Mouse (Mus musculus): ENCODE measurements at regions not wholly inside any gene's neighbourhood (a gene's known extent, or its start where the extent isn't known, plus 50 kb on each side); places are given as distances from the start of the nearest gene placed in this dataset.

- WGBS: 94% methylated on average over 12 of the region's 12 CpGs
- Histone ChIP-seq H3K4me2 (ENCODE audit: low read depth, low read length) (no peak overlapping the region), H3K4me1 (ENCODE audit: control insufficient read depth, insufficient read depth, low read length) (no peaks in the 10 kb centered on the region), H3K27me3 (replicated peaks; ENCODE audit: control insufficient read depth, insufficient read depth, low read length) (no peaks in the 10 kb centered on the region), H3K4me3 (ENCODE audit: low read depth, low read length) (no peak overlapping the region), H3K27ac (replicated peaks; ENCODE audit: low read depth, low read length) (no peak overlapping the region), H3K36me3 (ENCODE audit: control insufficient read depth, insufficient read depth, low read length) (no peaks in the 10 kb centered on the region), H3K9me3 (ENCODE audit: control insufficient read depth, low read length) (no peaks in the 10 kb centered on the region), H3K9ac (ENCODE audit: low read depth, low read length) (no peak overlapping the region)
- DNase-seq (ENCODE audit: low spot score) (no peak), ATAC-seq (ENCODE audit: low read depth) (no peak)
Observed at GRCm38 (mm10) chr19:60344911-60345310, 118.4 kb upstream of the Fam204a start.

- no peaks in the 10 kb centered on the region for H3K27me3 ChIP-seq (replicated peaks; ENCODE audit: control insufficient read depth, insufficient read depth, low read length)
- no peaks in the 10 kb centered on the region for H3K36me3 ChIP-seq (ENCODE audit: control insufficient read depth, insufficient read depth, low read length)
- no peak overlapping the region for H3K4me3 ChIP-seq (ENCODE audit: low read depth, low read length)
- WGBS: 9% methylated on average over 3 of the region's 3 CpGs
- ATAC-seq (ENCODE audit: low read depth) (peak; percentile 72; the same call in 1 of the 2 replicates), DNase-seq (ENCODE audit: low spot score) (peak; percentile 79)
- no peak overlapping the region for H3K9ac ChIP-seq (ENCODE audit: low read depth, low read length)
- H3K9me3 ChIP-seq (ENCODE audit: control insufficient read depth, low read length): no peaks in the 10 kb centered on the region
- no peaks in the 10 kb centered on the region for H3K4me1 ChIP-seq (ENCODE audit: control insufficient read depth, insufficient read depth, low read length)
- no peak overlapping the region for H3K4me2 ChIP-seq (ENCODE audit: low read depth, low read length)
- no peak overlapping the region for H3K27ac ChIP-seq (replicated peaks; ENCODE audit: low read depth, low read length)
Observed at GRCm38 (mm10) chr19:60341485-60341884, 115.0 kb upstream of the Fam204a start.

GRCm38 (mm10) chr19:60340234-60340633, 113.7 kb upstream of the Fam204a start:
- Histone ChIP-seq H3K4me2 (ENCODE audit: low read depth, low read length) (no peak overlapping the region), H3K27ac (replicated peaks; ENCODE audit: low read depth, low read length) (no peak overlapping the region), H3K4me3 (ENCODE audit: low read depth, low read length) (no peak overlapping the region), H3K27me3 (replicated peaks; ENCODE audit: control insufficient read depth, insufficient read depth, low read length) (no peaks in the 10 kb centered on the region), H3K36me3 (ENCODE audit: control insufficient read depth, insufficient read depth, low read length) (no peaks in the 10 kb centered on the region), H3K9me3 (ENCODE audit: control insufficient read depth, low read length) (no peaks in the 10 kb centered on the region), H3K9ac (ENCODE audit: low read depth, low read length) (no peak overlapping the region), H3K4me1 (ENCODE audit: control insufficient read depth, insufficient read depth, low read length) (no peaks in the 10 kb centered on the region)
- DNase-seq (ENCODE audit: low spot score) (no peak), ATAC-seq (ENCODE audit: low read depth) (no peak)
- 80% methylated on average over 6 of the region's 6 CpGs for WGBS

- H3K9ac ChIP-seq (ENCODE audit: low read depth, low read length): no peak overlapping the region
- WGBS: 52% methylated on average over 7 of the region's 7 CpGs
- H3K27me3 ChIP-seq (replicated peaks; ENCODE audit: control insufficient read depth, insufficient read depth, low read length): no peaks in the 10 kb centered on the region
- H3K36me3 ChIP-seq (ENCODE audit: control insufficient read depth, insufficient read depth, low read length): no peaks in the 10 kb centered on the region
- DNase-seq (ENCODE audit: low spot score): no peak
- H3K4me3 ChIP-seq (ENCODE audit: low read depth, low read length): no peak overlapping the region
- no peaks in the 10 kb centered on the region for H3K4me1 ChIP-seq (ENCODE audit: control insufficient read depth, insufficient read depth, low read length)
- no peak overlapping the region for H3K4me2 ChIP-seq (ENCODE audit: low read depth, low read length)
- H3K27ac ChIP-seq (replicated peaks; ENCODE audit: low read depth, low read length): no peak overlapping the region
- H3K9me3 ChIP-seq (ENCODE audit: control insufficient read depth, low read length): no peaks in the 10 kb centered on the region
- ATAC-seq (ENCODE audit: low read depth): no peak
Observed at GRCm38 (mm10) chr19:60334521-60334920, 108.0 kb upstream of the Fam204a start.

- H3K9me3 ChIP-seq (ENCODE audit: control insufficient read depth, low read length): no peaks in the 10 kb centered on the region
- 0 out of 2 replicates have a peak, but pooled peaks cover 7% of the 10 kb centered on the region for H3K4me1 ChIP-seq (ENCODE audit: control insufficient read depth, insufficient read depth, low read length)
- H3K36me3 ChIP-seq (ENCODE audit: control insufficient read depth, insufficient read depth, low read length): no peaks in the 10 kb centered on the region
- DNase-seq (ENCODE audit: low spot score): no peak
- H3K9ac ChIP-seq (ENCODE audit: low read depth, low read length): no peak overlapping the region
- no peaks in the 10 kb centered on the region for H3K27me3 ChIP-seq (replicated peaks; ENCODE audit: control insufficient read depth, insufficient read depth, low read length)
- no peak overlapping the region for H3K27ac ChIP-seq (replicated peaks; ENCODE audit: low read depth, low read length)
- H3K4me3 ChIP-seq (ENCODE audit: low read depth, low read length): no peak overlapping the region
- no peak for ATAC-seq (ENCODE audit: low read depth)
- no peak overlapping the region for H3K4me2 ChIP-seq (ENCODE audit: low read depth, low read length)
- 36% methylated on average over 3 of the region's 3 CpGs for WGBS
Observed at GRCm38 (mm10) chr19:60328295-60328694, 101.8 kb upstream of the Fam204a start.

- H3K9me3 ChIP-seq (ENCODE audit: control insufficient read depth, low read length): no peaks in the 10 kb centered on the region
- no peak overlapping the region for H3K4me2 ChIP-seq (ENCODE audit: low read depth, low read length)
- H3K4me3 ChIP-seq (ENCODE audit: low read depth, low read length): no peak overlapping the region
- DNase-seq (ENCODE audit: low spot score) (no peak), ATAC-seq (ENCODE audit: low read depth) (no peak)
- H3K27ac ChIP-seq (replicated peaks; ENCODE audit: low read depth, low read length): no peak overlapping the region
- no peaks in the 10 kb centered on the region for H3K36me3 ChIP-seq (ENCODE audit: control insufficient read depth, insufficient read depth, low read length)
- no peak overlapping the region for H3K9ac ChIP-seq (ENCODE audit: low read depth, low read length)
- H3K27me3 ChIP-seq (replicated peaks; ENCODE audit: control insufficient read depth, insufficient read depth, low read length): no peaks in the 10 kb centered on the region
- H3K4me1 ChIP-seq (ENCODE audit: control insufficient read depth, insufficient read depth, low read length): 0 out of 2 replicates have a peak, but pooled peaks cover 7% of the 10 kb centered on the region
Observed at GRCm38 (mm10) chr19:60325612-60326011, 99.1 kb upstream of the Fam204a start.

- H3K27ac ChIP-seq (replicated peaks; ENCODE audit: low read depth, low read length): no peak overlapping the region
- no peaks in the 10 kb centered on the region for H3K9me3 ChIP-seq (ENCODE audit: control insufficient read depth, low read length)
- H3K4me1 ChIP-seq (ENCODE audit: control insufficient read depth, insufficient read depth, low read length): 0 out of 2 replicates have a peak, but pooled peaks cover 7% of the 10 kb centered on the region
- ATAC-seq (ENCODE audit: low read depth) (no peak), DNase-seq (ENCODE audit: low spot score) (no peak)
- no peaks in the 10 kb centered on the region for H3K27me3 ChIP-seq (replicated peaks; ENCODE audit: control insufficient read depth, insufficient read depth, low read length)
- WGBS: 43% methylated on average over 5 of the region's 5 CpGs
- H3K9ac ChIP-seq (ENCODE audit: low read depth, low read length): no peak overlapping the region
- no peak overlapping the region for H3K4me3 ChIP-seq (ENCODE audit: low read depth, low read length)
- no peaks in the 10 kb centered on the region for H3K36me3 ChIP-seq (ENCODE audit: control insufficient read depth, insufficient read depth, low read length)
- H3K4me2 ChIP-seq (ENCODE audit: low read depth, low read length): no peak overlapping the region
Observed at GRCm38 (mm10) chr19:60325112-60325511, 98.6 kb upstream of the Fam204a start.

- DNase-seq (ENCODE audit: low spot score) (peak; percentile 89), ATAC-seq (ENCODE audit: low read depth) (peak; percentile 71; the same call in 1 of the 2 replicates)
- WGBS: 15% methylated on average over 4 of the region's 4 CpGs
Observed at GRCm38 (mm10) chr19:60310591-60310990, 84.1 kb upstream of the Fam204a start.

GRCm38 (mm10) chr19:60302371-60302770, 75.9 kb upstream of the Fam204a start:
- Histone ChIP-seq H3K9ac (ENCODE audit: low read depth, low read length) (no peak overlapping the region), H3K27me3 (replicated peaks; ENCODE audit: control insufficient read depth, insufficient read depth, low read length) (no peaks in the 10 kb centered on the region), H3K36me3 (ENCODE audit: control insufficient read depth, insufficient read depth, low read length) (no peaks in the 10 kb centered on the region), H3K4me1 (ENCODE audit: control insufficient read depth, insufficient read depth, low read length) (no peaks in the 10 kb centered on the region), H3K27ac (replicated peaks; ENCODE audit: low read depth, low read length) (no peak overlapping the region), H3K4me3 (ENCODE audit: low read depth, low read length) (no peak overlapping the region), H3K4me2 (ENCODE audit: low read depth, low read length) (no peak overlapping the region), H3K9me3 (ENCODE audit: control insufficient read depth, low read length) (no peaks in the 10 kb centered on the region)
- 45% methylated on average over 6 of the region's 6 CpGs for WGBS
- no peak for ATAC-seq (ENCODE audit: low read depth)
- DNase-seq (ENCODE audit: low spot score): no peak

More at GRCm38 (mm10) chr19:60310591-60310990, 84.1 kb upstream of the Fam204a start:
- Histone ChIP-seq H3K27me3 (replicated peaks; ENCODE audit: control insufficient read depth, insufficient read depth, low read length) (no peaks in the 10 kb centered on the region), H3K9me3 (ENCODE audit: control insufficient read depth, low read length) (no peaks in the 10 kb centered on the region), H3K9ac (ENCODE audit: low read depth, low read length) (no peak overlapping the region), H3K36me3 (ENCODE audit: control insufficient read depth, insufficient read depth, low read length) (no peaks in the 10 kb centered on the region), H3K4me1 (ENCODE audit: control insufficient read depth, insufficient read depth, low read length) (no peaks in the 10 kb centered on the region), H3K27ac (replicated peaks; ENCODE audit: low read depth, low read length) (no peak overlapping the region), H3K4me2 (ENCODE audit: low read depth, low read length) (no peak overlapping the region), H3K4me3 (ENCODE audit: low read depth, low read length) (no peak overlapping the region)

All from embryonic facial prominence, embryonic 14.5 days (tissue).